Comparison of ENCODE assay signal across 10 mouse cellular contexts in the genomic region with DNA sequence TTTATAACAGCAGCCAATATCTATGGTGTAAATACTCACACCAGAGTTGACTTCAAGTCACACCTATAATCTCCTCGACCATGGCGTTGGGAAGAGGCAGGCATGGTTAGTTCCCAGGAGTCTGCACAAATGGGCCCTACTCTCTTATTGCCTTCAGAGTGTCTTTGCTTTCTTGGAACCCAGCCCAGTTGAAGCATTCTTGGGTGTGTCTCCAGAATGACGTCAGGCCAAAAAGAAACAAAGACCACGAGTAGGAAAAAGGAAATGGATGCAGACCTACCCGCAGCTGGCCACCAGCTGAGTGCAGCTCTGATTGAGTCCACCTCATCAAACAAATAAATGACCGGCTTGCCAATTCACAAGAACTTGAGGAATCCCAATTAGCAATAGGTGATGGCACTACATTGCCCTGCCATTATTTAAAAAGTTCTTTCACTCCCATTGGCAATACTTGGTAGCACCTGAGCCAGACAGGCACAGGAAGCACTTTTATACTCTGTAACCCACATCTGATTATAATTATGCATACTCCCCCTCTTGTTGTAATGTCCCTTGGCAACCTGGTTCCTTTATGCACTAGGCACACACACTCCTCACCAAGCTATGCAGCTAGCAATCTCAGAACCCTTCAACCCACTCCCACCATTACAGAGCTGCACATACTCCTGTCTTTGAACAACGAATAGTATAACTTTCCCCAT. TPM values are rescaled to one million over a fixed set of nuclear protein-coding genes. Genes with fewer than 3 reads are reported as not detected.
A peak's percentile ranks its signal among the peaks of the same experiment; 100 is the strongest.
DNase-seq lines count a peak whose midpoint lies in the region.
"Had no signal": no experiment of that assay in that cellular context is flagged by ENCODE, and none has a peak within 500 bp of the region (broad histone marks: within the 10 kb centered on the region; RNA-seq: fewer than 3 reads in every experiment).

No protein-coding gene starts in this region.

- no peaks in the 10 kb centered on the region for H3K27me3 ChIP-seq in heart, embryonic 10.5 days (ENCODE audit: insufficient read depth, poor library complexity, severe bottlenecking)
- H3K27me3 ChIP-seq: heart, embryonic 13.5 days; megakaryocyte, embryonic 14.5 days had no signal

- no peaks in the 10 kb centered on the region for H3K36me3 ChIP-seq in heart, embryonic 10.5 days
- H3K36me3 ChIP-seq: heart, embryonic 13.5 days had no signal

- no peak overlapping the region for H3K27ac ChIP-seq in heart, embryonic 10.5 days
- H3K27ac ChIP-seq: heart, embryonic 13.5 days had no signal

- no peaks in the 10 kb centered on the region for H3K4me1 ChIP-seq in heart, embryonic 10.5 days
- H3K4me1 ChIP-seq: megakaryocyte, embryonic 14.5 days had no signal

- DNase-seq in heart, adult 11 months: peak; percentile 97
- DNase-seq in heart, embryonic 10.5 days (ENCODE audit: low spot score): no peak
- peak; percentile 77 for DNase-seq in heart, adult 8-10 months (ENCODE audit: low spot score)
- peak; percentile 23 to 37 for DNase-seq in kidney, postnatal 36 days
- peak; percentile 55 for DNase-seq in skeletal muscle tissue, adult 2 months (ENCODE audit: low read depth, low spot score)
- no peak for DNase-seq in thymus, postnatal 10 days (ENCODE audit: low spot score in 2 of 2)
- DNase-seq in embryo, embryonic 10.5 days (ENCODE audit: low spot score): no peak
- no peak for DNase-seq in left cerebral cortex, adult 11 months (ENCODE audit: low spot score)

- WGBS in heart, embryonic 10.5 days: 64% methylated on average over 7 of the region's 7 CpGs

- H3K4me3 ChIP-seq in heart, embryonic 10.5 days: no peak overlapping the region
- H3K4me3 ChIP-seq: heart, embryonic 13.5 days; megakaryocyte, embryonic 14.5 days had no signal

- H3K9me3 ChIP-seq in heart, embryonic 10.5 days: no peaks in the 10 kb centered on the region
- H3K9me3 ChIP-seq: heart, embryonic 13.5 days; megakaryocyte, embryonic 14.5 days had no signal

RNA-seq across cellular contexts. Expression of a gene that starts 34.3 kb away (rescaled TPM):
- polyA plus RNA-seq in heart, embryonic 10.5 days (2016; fragmentation: Nextera tagmentation; extraction: Ambion mirVana): 36.1 and 37.0 TPM in 2 replicates
- total RNA-seq in heart, adult 8-10 months (2022): 100 to 1,000 TPM; 108 to 143 (median 127) TPM

Comparison
In these comparisons a context has a peak if more than half of its experiments do, and no peak if none do; other contexts are left out.
1. DNase-seq: peak in heart, adult 11 months (single experiment), heart, adult 8-10 months (single experiment), kidney, postnatal 36 days (2 of 2) and skeletal muscle tissue, adult 2 months (single experiment); none in heart, embryonic 10.5 days (single experiment), thymus, postnatal 10 days (0 of 2), embryo, embryonic 10.5 days (single experiment) and left cerebral cortex, adult 11 months (single experiment).